Mouse (Mus musculus) heart, adult 2 months (tissue): ENCODE measurements around the gene Tsnaxip1.

Experiments
- CTCF ChIP-seq: fragments of 200-600 bp; IDR thresholded peaks from 2 replicates; pipeline ENCODE4 v1.8.1; 2022; ENCODE audit warnings: antibody characterized with exemption, mild to moderate bottlenecking, moderate library complexity
- EP300 ChIP-seq: fragments of 200-500 bp; IDR thresholded peaks from 2 replicates; pipeline ENCODE4 v1.6.1; 2011; ENCODE audit warnings: low read depth, low read length, control low read depth; ENCODE audit not compliant: insufficient read depth
- POLR2A ChIP-seq: fragments of 200-500 bp; IDR thresholded peaks from 2 replicates; pipeline ENCODE4 v1.6.1; 2011; ENCODE audit warnings: mild to moderate bottlenecking, low read depth, low read length, control low read depth; ENCODE audit not compliant: insufficient read depth

- TF ChIP-seq POLR2A (no peak), CTCF (no peak), EP300 (no peak)
These were observed 23.1 kb downstream of the Tsnaxip1 start for GRCm38 (mm10) chr8:105850611-105851010.
